Mouse (Mus musculus) lung, adult 2 months (tissue): ENCODE data around the gene Gm10447.

Source experiments
- CTCF ChIP-seq: fragments of 200-500 bp; IDR thresholded peaks from 2 replicates; pipeline ENCODE4 v1.5.1; 2011; ENCODE audit warnings: mild to moderate bottlenecking, low read length, control low read depth; ENCODE audit not compliant: insufficient read depth
- POLR2A ChIP-seq: fragments of 200-500 bp; IDR thresholded peaks from 2 replicates; pipeline ENCODE4 v1.6.1; 2011; ENCODE audit warnings: low read depth, mild to moderate bottlenecking, control low read depth, low read length, borderline replicate concordance; ENCODE audit errors: extremely low read depth

DNA sequence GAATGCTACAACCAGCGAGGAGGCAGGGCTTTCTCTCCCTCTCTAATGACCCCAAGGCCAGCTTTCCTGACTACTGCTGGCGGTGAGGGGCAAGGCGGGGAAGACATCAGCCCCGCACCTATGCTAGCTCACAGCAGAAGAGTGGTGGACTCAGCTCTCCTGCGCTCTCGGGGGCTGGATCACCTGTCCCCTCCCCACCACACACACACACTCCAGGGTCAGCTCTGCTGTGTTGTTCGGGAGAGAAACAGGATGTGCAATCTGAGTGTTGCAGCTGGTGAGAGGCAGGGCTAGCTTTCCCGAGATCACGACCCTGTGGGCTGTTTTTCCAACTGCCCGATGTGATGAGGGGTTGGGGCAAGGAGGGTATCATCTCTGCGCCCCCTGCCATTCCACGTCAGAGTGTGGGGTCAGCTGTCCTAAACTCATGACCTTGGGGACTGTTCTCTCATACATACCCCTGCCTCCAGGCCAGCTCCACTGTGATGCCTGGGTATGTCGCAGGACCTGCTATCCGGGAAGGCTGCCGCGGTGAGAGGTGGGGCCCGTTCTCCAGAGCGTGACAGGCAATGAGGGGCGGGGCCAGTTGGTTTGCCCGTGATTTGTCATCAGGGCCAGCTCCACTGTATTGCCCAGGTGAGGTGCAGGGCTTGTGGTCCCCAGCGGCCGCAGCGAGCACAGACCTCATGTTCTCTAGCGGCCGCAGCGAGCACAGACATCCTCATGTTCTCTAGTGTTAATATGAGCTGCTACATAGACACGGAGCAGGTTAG lies 30.1 kb upstream of the Gm10447 start:
- no peak for TF ChIP-seq CTCF
- TF ChIP-seq POLR2A = no peak
